Mouse (Mus musculus) liver, postnatal 0 days (tissue): ENCODE data around the gene Trim63.

Source experiments
- CTCF ChIP-seq: sonication (generic); IDR thresholded peaks from 2 replicates; pipeline ENCODE4 v1.5.1; 2016; ENCODE audit warnings: antibody characterized with exemption, low read depth
- EP300 ChIP-seq: IDR thresholded peaks from 2 replicates; pipeline ENCODE4 v1.6.1; 2016; ENCODE audit warnings: antibody characterized with exemption, low read depth, mild to moderate bottlenecking

DNA sequence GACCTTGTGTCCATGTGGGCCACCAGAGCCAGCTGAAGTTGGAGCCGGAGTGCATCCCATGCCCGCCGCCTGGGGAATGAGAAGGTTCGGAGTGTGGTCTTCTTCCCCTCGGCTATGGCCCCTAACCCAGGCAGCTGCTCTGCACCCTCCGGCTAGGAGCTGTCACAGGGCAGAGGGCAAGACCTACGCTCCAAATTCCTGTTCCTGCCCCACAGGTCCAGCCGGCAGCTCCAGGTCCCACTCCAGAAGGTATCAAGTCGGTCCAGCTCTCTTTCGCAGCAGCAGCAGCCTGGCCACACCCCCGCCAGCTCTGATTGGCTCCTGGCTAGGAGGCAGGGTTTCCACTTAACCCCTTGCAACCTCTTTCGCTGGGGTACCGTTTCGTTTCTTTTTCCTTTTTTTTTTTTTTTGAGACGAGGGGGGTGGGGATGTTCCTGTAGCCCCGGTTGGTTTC, 57.4 kb downstream of the Trim63 start:
- no peak for TF ChIP-seq CTCF
- no peak for TF ChIP-seq EP300
